In genomic region chr2:34800371-34800770, GRCm38 (mm10) we compare ENCODE assay signal across 1 mouse cellular context.
TF ChIP-seq lines count a peak whose summit lies in the region.

No protein-coding gene starts in this region.

TF ChIP-seq in MEL, 35 proteins besides CTCF, POLR2A, EP300 and RAD21 (continued from another document):
- no peak for TF ChIP-seq ELF1 (IDR thresholded peaks at IDR 0.05; ENCODE audit: low read depth, low read length)
- TF ChIP-seq RCOR1 (IDR thresholded peaks at IDR 0.05; ENCODE audit: low read depth, low read length) = no peak
- no peak for TF ChIP-seq KAT2A (conservative IDR thresholded peaks at IDR 0.05; ENCODE audit: low read depth, low read length)
- TF ChIP-seq ZKSCAN1 (IDR thresholded peaks at IDR 0.05; ENCODE audit: low read depth, low read length) = no peak
- TF ChIP-seq HCFC1 (IDR thresholded peaks at IDR 0.05; ENCODE audit: low read depth, low read length) = no peak
- no peak for TF ChIP-seq MAZ (IDR thresholded peaks at IDR 0.05; ENCODE audit: low read depth, low read length)
- TF ChIP-seq TAL1 (IDR thresholded peaks at IDR 0.05; ENCODE audit: low read length) = no peak
- no peak for TF ChIP-seq POLR2AphosphoS5 (IDR thresholded peaks at IDR 0.05; ENCODE audit: borderline replicate concordance, low read depth, low read length)
- TF ChIP-seq MAX (IDR thresholded peaks at IDR 0.05; ENCODE audit: low read length) = no peak
- TF ChIP-seq USF1 (IDR thresholded peaks at IDR 0.05; ENCODE audit: low read depth, low read length) = no peak
- no peak for TF ChIP-seq ZNF384 (IDR thresholded peaks at IDR 0.05; ENCODE audit: low read depth, low read length)
- TF ChIP-seq MYC (IDR thresholded peaks at IDR 0.05; ENCODE audit: low read depth, low read length) = no peak
- no peak for TF ChIP-seq BHLHE40 (IDR thresholded peaks at IDR 0.05; ENCODE audit: borderline replicate concordance, low read depth, low read length)
